Mouse (Mus musculus) liver, embryonic 13.5 days (tissue): Measurements from ENCODE around the gene Henmt1. TPM values are rescaled to one million over a fixed set of nuclear protein-coding genes. Genes with fewer than 3 reads are reported as not detected.

Experiments used
- ATAC-seq: fragments of 200-750 bp; cut with Nextera tagmentation; 2 replicates; pipeline ENCODE4 v1.8.0; 2017; ENCODE audit warnings: low read depth, mild to moderate bottlenecking, moderate number of reproducible peaks, moderate library complexity
- DNase-seq: peaks from one replicate; pipeline ENCODE4 v3.0.0; 2022
- H3K27ac ChIP-seq: fragments of 300-500 bp; sonication (generic); 2 replicates; pipeline ENCODE4 v1.5.1; 2015; ENCODE audit warnings: moderate library complexity, mild to moderate bottlenecking, inconsistent platforms
- H3K27me3 ChIP-seq: fragments of 300-500 bp; sonication (generic); 2 replicates; pipeline ENCODE4 v1.6.1; 2015; ENCODE audit warnings: mild to moderate bottlenecking, inconsistent platforms
- H3K36me3 ChIP-seq: fragments of 300-500 bp; sonication (generic); 2 replicates; pipeline ENCODE4 v1.6.1; 2015; ENCODE audit warnings: mild to moderate bottlenecking, inconsistent platforms
- H3K4me1 ChIP-seq: fragments of 300-500 bp; sonication (generic); replicated peaks from 2 replicates; pipeline ENCODE4 v1.6.1; 2015; ENCODE audit warnings: inconsistent platforms
- H3K4me2 ChIP-seq: fragments of 300-500 bp; sonication (generic); 2 replicates; pipeline ENCODE4 v1.6.1; 2015; ENCODE audit warnings: inconsistent platforms, mild to moderate bottlenecking, moderate library complexity
- H3K4me3 ChIP-seq: fragments of 300-500 bp; sonication (generic); replicated peaks from 2 replicates; pipeline ENCODE4 v1.5.1; 2015; ENCODE audit warnings: mild to moderate bottlenecking, inconsistent platforms
- H3K9ac ChIP-seq: fragments of 300-500 bp; sonication (generic); 2 replicates; pipeline ENCODE4 v1.6.1; 2015; ENCODE audit warnings: mild to moderate bottlenecking, inconsistent platforms
- H3K9me3 ChIP-seq: fragments of 300-500 bp; sonication (generic); replicated peaks from 2 replicates; pipeline ENCODE4 v1.6.1; 2016; ENCODE audit warnings: inconsistent platforms
- WGBS: fragments of 180-500 bp; shearing (Covaris S2); methylation state at CpG from one replicate; pipeline ENCODE4 v1.1.7; 2015; ENCODE audit not compliant: insufficient replicate concordance; 5-methylcytosine and 5-hydroxymethylcytosine counted together
- polyA plus RNA-seq: library from polyadenylated mRNA; unstranded; fragments of >200 nt; fragmentation: Nextera tagmentation; extraction: Ambion mirVana; gene quantifications from 2 replicates; pipeline ENCODE4 v1.2.1, GENCODE M21; 2015

The Henmt1 gene
- polyA plus RNA-seq, 1 experiment from 2014 or later: 0.08 TPM

DNA sequence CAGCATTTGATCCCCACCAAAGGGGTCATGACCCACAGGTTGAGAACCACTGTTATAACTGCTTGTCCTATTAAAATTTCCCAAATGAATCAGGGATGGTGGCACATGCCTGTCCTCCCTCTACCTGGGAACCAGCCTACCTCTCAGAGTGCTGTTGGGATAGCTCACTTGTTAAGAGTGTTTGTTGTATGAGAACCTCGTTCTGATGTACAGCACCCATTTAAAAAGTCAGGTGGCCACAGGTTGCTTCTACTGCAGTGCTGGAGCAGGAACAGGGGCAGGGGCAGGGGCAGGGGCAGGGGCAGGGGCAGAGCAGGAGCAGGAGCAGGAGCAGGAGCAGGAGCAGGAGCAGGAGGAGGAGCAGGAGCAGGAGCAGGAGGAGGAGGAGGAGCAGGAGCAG, 59.5 kb downstream of the Henmt1 start:
- 72% methylated on average over 1 of the region's 1 CpGs for WGBS
- Histone ChIP-seq H3K4me2 (no peak overlapping the region), H3K9me3 (no peaks in the 10 kb centered on the region), H3K4me3 (no peak overlapping the region), H3K9ac (no peak overlapping the region), H3K27me3 (no peaks in the 10 kb centered on the region), H3K36me3 (no peaks in the 10 kb centered on the region), H3K4me1 (peaks cover 31% of the 10 kb centered on the region), H3K27ac (no peak overlapping the region)
- ATAC-seq (no peak), DNase-seq (no peak)

GRCm38 (mm10) chr3:109005777-109006176, 66.1 kb downstream of the Henmt1 start:
- H3K4me2 ChIP-seq: no peak overlapping the region
- no peak for DNase-seq
- WGBS: 72% methylated on average over 5 of the region's 5 CpGs
- no peak overlapping the region for H3K9ac ChIP-seq
- no peaks in the 10 kb centered on the region for H3K27me3 ChIP-seq
- no peak for ATAC-seq
- H3K4me1 ChIP-seq: 0 out of 2 replicates have a peak, but pooled peaks cover 3% of the 10 kb centered on the region
- H3K9me3 ChIP-seq: no peaks in the 10 kb centered on the region
- no peak overlapping the region for H3K27ac ChIP-seq
- H3K4me3 ChIP-seq: no peak overlapping the region
- H3K36me3 ChIP-seq: no peaks in the 10 kb centered on the region

DNA sequence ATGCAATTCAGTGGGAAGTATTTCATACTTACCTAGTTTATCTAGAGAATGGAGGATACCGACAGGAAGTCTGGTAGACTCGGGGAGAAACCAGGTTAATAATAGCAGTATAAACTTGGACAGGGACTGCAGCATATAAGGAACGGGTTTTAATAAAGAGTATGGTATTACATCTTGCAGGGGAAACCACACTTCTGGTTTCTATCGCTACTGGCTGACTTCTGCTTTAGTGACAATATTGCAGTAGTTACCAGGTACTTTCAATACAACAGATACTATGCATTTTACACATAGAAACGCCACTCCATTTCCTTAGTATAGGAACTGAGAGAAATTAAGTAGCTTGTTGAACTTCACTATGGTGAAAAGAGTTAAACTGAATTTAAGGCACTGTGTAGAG, 68.5 kb downstream of the Henmt1 start:
- no peak overlapping the region for H3K9ac ChIP-seq
- WGBS: 47% methylated on average over 5 of the region's 5 CpGs
- no peak overlapping the region for H3K4me2 ChIP-seq
- H3K4me3 ChIP-seq: no peak overlapping the region
- H3K36me3 ChIP-seq: no peaks in the 10 kb centered on the region
- H3K27me3 ChIP-seq: no peaks in the 10 kb centered on the region
- ATAC-seq (no peak), DNase-seq (no peak)
- 0 out of 2 replicates have a peak, but pooled peaks cover 7% of the 10 kb centered on the region for H3K4me1 ChIP-seq
- no peak overlapping the region for H3K27ac ChIP-seq
- H3K9me3 ChIP-seq: no peaks in the 10 kb centered on the region

Other genes starting within 250 kb of the Henmt1 start
- gene Gpsm2, start 217.6 kb upstream of the Henmt1 start, polyA plus RNA-seq: 35.9 and 45.0 TPM in 2 replicates
- gene Aknad1, start 200.2 kb upstream of the Henmt1 start, polyA plus RNA-seq: 0.37 and 0.56 TPM in 2 replicates
- gene Stxbp3, start 99.3 kb upstream of the Henmt1 start, polyA plus RNA-seq: 19.0 and 24.6 TPM in 2 replicates
- gene Fndc7, start 49.9 kb upstream of the Henmt1 start, polyA plus RNA-seq: 0.05 TPM in 1 of 2 replicates, not detected in the other
- 37.9 and 52.9 TPM in 2 replicates for gene Prpf38b, start 28.1 kb upstream of the Henmt1 start, polyA plus RNA-seq
- gene Gm9857, start 572 bp downstream of the Henmt1 start, polyA plus RNA-seq: not detected in 2 replicates
- gene Fam102b, start 87.7 kb downstream of the Henmt1 start, polyA plus RNA-seq: 1.6 and 1.9 TPM in 2 replicates
- gene Slc25a54, start 140.6 kb downstream of the Henmt1 start, polyA plus RNA-seq: not detected in 2 replicates
- gene Slc25a24, start 183.3 kb downstream of the Henmt1 start, polyA plus RNA-seq: 4.9 and 5.9 TPM in 2 replicates